Mouse (Mus musculus): ENCODE data around the gene Gdi1.

Gene Gdi1

DNA sequence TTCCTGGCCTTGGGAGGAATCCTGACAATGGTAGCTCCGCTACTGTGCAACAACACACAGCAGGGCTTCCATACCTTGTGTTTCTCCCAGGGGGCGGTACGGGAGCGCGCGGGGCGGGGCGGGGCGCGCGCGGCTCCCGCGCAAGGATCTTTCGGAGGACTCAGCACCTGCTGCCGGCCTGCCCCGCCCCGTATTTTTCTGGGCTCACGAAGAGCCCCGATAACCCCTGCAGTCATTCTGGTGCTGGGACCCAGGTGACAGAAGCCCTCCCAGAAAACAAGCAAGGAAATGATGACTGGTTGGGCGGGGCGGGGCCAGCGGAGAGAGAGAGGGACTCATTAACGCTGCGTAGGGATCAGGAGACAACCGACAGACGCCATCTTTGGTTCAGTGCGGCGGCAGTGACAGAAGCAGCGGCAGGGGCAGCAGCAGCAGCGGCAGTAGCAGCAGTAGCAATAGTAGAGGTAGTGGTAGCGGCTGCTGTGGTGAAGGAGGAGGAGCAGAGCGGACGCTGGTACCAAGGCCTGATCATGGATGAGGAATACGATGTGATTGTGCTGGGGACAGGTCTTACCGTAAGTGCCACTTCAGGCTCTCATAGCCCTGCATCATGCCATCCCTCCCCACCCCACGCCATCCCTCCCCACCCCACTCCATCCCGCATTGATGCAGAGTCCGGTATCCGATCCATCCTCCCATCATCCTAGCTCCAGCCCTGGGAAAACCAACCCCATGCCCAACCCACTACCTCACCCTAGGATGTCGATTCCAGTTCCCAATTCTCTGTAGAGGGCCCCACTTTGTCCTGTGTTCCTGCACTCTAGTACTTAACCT, at the start of gene Gdi1:
Gdi1 (plus strand) TSS at position 132 of the 834 bp plus-strand sequence.
- peak; percentile 75 for DNase-seq (ENCODE audit: low spot score)

DNA sequence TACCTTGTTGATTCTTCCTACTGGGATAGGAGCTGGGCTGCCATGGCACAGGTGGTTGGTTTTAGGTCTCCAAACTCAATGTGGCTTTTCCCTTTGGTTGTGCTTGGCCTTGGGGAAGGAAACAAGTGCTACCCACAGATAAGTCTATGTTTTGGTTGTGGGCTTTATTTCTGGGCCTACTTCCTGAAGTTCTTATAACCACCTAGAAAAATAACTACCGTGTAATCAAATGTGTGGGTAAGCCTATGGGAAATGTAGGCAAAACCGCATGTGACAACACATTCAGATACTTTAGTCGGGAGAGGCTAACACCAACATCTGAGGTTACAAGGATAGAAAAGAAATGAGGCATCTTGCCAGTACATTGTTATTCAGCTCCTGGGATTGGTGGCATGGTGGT, 47.1 kb upstream of the Gdi1 start:
- no peak for DNase-seq (ENCODE audit: low spot score)

DNA sequence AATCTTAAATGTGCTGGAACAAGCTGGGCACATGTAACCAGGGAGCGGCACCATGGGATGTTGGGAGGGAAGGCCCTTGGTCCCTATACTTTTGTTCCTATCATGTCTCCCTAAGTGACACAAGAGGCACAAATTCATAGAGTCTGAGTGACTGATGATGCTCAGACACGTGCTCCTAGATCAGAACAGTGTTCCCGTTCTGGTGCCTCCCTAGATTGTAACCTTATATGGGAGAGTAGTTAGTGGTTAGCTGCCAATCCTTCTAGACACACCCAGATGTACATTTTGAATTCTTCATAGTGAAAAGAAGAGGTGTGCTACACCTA, 35.1 kb upstream of the Gdi1 start:
- DNase-seq (ENCODE audit: low spot score) = no peak

DNA sequence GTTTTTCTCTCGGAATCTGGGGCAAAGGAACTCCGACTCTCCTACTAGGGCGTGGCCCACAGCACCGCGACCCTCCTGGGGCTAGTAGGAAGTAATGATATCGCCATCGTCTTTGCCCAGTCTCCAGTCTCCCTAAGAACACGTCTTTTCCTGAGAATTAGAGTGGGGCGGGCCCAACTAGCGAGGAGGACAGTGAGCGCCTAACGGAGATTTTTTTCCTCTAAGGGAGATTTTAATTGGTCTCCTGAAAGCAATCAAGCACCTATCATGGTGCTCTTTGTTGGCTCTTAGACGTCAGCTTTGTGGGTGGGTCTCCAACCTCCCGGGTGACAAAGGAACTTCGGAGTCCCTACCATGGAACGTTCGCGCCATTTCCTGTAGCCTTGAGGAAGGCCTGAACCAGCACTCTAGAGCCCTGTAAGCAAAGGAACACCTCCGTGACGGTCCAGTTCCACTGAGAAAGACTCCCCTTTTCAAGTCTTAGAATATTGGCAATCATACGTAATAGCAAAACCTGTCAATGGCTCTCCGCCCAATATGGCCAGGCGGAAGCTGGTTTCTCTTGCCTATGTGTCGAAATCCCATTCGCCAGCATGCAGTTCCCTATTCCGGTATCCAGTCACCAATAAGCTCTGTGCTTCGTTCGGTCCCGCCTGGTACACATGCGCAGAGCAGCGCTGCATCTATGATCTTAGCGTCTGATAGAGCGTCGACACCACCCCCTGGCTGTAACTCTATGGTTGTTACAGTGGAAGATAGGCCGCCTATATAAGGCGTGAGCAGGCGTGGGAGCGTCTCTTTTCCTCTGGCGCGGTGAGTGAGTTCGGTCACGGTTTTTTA, 34.5 kb upstream of the Gdi1 start, which contains the start of gene Rpl10:
Rpl10 (plus strand) TSS at position 751 of the 840 bp plus-strand sequence.
- peak; percentile 82 for DNase-seq (ENCODE audit: low spot score)

DNA sequence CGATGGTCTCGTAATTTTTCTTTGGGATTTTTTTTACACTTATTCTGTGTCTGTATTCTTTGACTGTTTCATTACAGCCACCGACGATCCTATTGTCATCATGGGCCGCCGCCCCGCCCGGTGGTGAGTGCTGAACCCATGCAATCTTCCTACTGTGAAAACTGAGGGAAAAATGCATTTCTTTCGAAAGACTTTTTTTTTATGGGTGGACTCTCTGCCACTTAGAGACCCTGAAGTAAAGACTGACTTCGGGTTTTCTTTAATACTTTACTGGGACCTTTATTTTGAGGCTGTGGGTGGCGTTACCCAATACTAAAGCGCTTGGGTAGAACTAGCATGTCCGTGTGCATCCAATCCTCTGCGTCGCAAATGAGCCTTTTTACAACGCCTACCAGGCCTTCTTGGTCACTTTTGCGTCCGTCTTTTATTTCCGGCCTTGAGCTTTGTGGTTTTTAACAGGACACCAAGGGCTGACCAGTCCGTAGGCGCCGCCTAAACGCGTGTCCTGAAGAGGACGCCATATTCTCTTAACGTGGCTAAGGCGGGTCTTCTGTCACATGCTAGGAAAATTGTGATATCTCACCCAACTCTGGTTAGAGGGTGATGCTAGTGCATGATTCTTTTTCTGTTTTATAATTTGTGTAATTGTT, 33.8 kb upstream of the Gdi1 start:
- DNase-seq (ENCODE audit: low spot score) = peak; percentile 9

DNA sequence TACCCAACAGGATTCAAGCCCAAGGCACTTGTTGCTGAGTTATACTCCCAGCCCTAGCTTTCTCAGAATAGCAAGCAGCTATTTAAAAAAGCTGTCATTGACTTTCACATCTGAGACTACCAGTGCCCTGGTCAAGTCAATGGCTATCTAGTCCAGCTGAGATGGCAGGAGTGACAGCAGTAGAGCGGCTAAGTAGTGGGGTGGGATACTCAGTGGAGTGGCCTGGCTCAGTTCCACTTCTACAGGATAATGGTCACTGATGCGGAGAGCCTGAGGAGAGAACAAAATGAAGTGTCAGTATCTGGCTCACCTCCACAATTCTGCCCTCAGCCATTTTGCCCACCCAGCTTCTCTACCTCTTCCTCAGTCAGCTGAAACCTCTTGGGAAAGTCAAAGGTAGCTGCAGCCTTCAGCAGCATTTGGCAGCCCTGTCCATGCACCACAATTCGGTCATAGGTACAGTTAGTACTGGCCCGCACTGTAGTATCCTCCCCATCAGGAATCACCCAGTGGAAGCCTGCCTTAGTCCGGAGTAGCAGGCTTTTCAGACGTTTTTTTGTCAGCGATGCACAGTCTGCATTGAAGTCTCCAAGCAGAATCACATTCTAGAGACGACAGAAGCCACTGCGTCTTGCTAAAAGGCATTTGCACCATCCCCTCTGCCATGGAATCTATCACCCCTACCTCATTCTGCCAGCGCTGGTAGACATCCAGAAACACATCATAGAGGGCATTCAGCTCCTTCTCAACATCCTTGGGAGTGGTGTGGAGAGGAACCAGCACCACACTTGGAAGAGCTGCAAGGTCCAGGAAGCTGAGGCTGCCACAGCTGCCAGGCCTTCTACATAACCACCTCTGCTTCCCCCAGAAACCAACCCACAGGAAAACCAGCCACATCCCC, 31.1 kb upstream of the Gdi1 start:
- no peak for DNase-seq (ENCODE audit: low spot score)

DNA sequence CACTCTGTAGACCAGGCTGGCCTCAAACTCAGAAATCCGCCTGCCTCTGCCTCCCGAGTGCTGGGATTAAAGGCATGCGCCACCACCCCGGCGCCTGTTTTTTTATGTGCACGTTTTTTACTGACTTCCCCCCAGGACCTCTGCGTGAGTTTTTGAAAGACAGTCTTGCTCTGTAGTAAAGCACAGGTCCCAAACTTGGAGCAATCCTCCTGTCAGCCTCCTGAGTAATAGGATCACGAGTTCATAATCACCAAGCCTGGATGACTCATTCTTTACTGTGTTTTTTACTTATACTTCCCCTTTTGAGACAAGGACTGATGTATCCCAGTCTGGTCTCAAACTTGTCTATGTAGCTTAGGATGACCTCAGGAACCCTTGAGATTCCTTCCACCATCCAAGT, 26.9 kb upstream of the Gdi1 start:
- DNase-seq (ENCODE audit: low spot score) = no peak

DNA sequence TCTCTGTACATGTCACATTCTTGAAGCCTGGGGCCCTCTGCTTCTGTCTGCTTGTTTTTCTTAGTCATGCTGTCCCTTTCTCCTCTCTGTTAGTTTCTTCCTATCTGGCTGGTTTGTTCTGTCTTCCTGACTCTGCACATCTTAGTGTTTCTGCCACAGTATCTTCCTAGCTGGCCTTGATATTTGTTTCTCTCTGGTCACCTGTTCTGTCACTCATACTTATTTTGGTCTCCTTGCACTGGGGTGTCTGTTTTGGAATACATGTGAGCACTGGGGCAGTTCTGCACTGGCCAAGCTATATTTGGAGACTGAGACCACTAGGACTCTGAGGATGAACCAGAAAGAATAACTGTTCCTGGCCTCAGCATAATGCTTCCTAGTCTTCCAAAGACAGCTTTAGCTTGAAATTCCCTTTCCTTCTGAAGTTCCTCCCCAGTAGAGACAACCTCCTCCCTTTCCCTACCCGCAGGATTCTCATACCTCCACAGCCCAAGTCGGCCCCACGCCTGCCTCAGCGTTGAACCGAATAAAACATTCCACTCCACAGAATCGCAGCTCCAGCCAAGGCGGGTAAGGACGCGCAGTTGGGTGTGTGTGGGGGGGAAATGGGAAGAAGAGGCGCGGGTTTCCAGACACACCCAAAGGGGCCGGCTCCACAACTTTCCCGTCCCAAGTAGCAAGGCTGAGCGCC, 23.6 kb upstream of the Gdi1 start:
- DNase-seq (ENCODE audit: low spot score) = no peak

DNA sequence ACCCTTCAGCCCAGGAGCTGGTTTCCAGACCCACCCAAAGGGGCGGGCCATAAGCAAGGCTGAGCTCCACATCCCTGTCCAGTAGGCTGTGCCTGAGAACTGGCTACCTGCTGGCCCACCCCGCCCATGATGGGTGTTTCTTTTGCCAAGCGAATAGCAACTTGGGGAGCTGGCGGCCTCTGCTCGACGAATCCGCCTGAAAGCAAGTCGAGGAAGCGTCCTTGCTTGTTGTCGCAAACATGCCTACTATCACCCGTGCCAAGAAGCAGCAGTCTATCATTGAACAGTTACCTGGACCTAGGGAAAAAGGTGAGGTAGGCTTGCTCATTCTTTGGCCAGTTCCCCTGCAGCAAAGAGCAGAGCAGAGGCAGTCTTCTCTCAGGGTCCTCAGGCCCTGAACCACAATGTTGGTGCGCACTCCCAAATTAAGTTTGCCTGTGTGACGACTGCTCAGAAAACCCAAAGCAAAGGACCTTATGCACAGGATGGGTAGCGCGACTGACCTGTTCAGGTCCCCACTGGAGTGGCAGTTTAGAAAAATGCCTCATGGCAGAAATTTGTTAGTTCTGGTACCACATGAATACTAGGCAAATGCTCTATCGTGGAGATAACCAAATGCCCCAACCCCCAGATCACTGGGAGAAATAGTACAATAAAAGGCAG, 22.9 kb upstream of the Gdi1 start, which contains the start of the genes Taz and Dnase1l1:
Taz (plus strand) TSS at position 181 of the 663 bp plus-strand sequence.
Dnase1l1 (minus strand) TSS at position 606 of the 663 bp plus-strand sequence.
- peak; percentile 55 for DNase-seq (ENCODE audit: low spot score)

DNA sequence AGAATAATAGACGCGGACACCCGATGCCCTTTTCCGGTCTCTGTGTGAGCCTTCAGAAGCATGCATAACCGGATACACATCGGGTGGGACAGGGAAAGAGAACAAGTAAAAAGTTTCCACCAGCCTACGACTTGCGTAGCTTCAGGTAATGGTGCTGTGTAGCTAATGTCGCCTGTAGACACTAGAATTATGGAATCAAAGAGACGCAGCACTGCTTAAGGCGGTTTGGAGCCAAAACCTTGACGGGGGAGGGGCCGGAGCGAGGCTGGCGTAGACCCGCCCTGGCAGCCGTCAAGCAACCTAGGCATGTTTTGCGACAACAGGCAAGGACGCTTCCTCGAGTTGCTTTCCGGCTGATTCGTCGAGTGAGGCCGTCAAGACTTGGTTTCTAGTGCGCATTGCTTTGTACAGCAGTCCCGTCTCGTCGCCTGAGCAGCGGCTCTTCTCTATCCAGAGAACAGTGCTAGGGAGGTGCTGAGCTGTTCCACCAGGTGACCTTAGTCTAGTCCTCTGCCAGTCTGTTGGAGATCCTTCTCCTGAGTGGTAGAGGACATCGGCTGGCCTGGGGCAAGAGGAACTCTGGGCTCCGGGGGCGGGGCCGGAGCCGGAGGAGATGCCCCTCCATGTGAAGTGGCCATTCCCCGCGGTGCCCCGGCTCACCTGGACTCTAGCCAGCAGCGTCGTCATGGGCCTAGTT, 22.3 kb upstream of the Gdi1 start:
- DNase-seq (ENCODE audit: low spot score) = peak; percentile 79

DNA sequence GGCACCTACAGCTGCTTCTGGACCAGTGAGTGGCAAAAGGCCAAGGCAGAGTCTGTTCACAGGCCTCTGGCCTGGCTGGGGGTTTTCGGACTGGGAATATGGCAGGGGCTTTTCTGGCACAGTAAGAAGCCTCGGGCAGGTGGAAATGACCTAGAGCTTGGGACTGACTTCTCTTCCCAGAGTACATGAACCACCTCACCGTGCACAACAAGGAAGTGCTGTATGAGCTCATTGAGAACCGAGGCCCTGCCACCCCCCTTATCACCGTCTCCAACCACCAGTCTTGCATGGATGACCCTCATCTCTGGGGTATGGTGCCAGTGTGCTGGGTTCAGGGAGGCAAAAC, 21.7 kb upstream of the Gdi1 start:
- no peak for DNase-seq (ENCODE audit: low spot score)

DNA sequence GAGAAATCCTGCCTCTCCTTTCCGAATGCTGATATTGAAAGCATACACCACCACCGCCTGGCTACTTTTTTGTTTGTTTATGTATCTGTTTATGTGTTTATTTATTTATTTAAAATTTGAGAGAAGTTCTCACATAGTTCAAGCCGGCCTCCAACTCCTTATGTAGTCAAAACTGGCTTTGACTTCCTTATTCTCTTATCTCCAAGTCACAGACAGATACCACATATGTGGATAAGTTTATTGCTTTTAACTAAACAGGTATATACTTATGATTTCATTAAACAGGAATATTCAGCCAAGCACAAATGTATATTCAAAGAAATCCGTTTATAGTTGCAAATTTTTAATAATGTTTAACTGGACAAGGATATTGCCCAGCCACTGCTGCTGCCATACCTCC, 11.4 kb upstream of the Gdi1 start:
- no peak for DNase-seq (ENCODE audit: low spot score)

DNA sequence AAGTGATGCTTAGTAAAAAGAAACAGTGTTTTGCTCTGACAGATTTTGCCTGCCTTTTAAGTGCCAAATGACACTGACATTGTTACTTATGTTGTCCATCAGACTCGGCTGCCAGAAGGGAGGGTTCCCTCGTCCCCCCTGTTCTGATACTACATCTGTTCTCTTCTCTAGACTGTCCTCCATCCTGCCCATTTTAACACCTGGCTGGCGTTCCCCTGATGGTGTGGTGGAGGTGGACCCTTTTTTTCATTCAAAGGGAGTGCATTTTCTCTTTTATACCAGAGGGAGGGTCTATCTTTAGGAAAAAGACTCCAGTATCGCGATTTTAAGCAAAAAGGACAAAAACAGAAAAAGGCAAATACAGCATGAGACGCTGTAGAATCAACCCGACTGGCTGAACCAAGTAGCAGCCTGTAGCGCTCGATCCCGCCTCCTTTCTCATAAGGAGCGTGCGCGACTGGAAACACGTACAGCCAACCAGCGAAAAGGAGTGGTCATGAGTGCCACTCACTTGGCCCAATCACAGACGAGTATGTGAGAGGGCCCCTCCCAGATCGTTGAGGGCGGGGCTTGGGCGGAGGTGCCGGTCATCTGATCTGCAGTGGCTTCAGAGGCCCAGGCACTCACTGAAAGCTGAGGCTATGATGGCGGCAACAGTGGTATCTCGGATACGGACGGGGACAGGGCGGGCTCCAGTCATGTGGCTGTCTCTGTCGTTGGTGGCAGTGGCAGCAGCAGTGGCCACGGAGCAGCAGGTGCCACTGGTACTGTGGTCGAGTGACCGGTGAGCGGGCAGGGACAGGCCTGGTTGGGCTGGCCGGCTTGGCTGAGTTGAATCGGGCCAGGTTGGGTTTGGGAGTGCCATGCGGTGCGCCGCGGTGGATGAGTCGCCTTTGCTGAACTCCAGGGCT, 8.0 kb upstream of the Gdi1 start, which contains the start of gene Atp6ap1:
Atp6ap1 (plus strand) TSS at position 560 of the 911 bp plus-strand sequence.
- DNase-seq (ENCODE audit: low spot score) = peak; percentile 89

DNA sequence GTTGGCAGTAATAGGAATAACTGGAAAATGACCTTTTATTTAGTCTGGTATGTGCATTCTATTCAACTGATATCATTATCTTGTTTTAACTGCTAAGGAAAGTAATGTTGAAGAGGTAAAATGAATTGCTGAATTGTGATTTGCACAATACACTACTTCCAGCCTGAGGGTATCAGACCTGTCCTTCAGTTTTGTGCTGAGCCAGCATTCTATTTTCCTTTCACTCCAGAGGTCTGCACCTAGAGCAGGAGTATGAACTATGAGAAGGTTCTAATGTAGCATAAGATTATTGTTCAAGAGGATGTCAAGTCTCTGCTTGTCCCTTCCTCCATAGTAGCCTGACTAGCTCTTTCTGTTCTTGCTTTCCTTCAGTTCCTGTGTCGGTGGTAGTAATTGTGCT, 6.5 kb upstream of the Gdi1 start:
- no peak for DNase-seq (ENCODE audit: low spot score)

DNA sequence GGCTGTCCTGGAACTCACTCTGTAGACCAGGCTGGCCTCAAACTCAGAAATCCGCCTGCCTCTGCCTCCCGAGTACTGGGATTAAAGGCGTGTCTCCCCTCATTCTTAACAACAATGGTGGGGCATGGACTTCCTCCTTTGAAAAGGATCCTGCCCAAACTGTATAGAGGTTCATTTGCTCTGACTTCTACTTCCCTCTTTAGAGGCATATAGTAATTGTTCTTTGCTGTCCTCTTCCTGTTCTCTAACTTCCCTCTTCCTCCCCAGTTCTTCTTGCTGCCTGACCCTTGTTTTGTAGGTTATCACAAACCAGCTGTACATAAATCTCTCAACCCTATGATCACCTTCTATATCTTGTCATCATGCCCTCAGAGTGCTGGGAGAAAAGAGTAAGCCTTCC, 5.1 kb upstream of the Gdi1 start:
- no peak for DNase-seq (ENCODE audit: low spot score)

DNA sequence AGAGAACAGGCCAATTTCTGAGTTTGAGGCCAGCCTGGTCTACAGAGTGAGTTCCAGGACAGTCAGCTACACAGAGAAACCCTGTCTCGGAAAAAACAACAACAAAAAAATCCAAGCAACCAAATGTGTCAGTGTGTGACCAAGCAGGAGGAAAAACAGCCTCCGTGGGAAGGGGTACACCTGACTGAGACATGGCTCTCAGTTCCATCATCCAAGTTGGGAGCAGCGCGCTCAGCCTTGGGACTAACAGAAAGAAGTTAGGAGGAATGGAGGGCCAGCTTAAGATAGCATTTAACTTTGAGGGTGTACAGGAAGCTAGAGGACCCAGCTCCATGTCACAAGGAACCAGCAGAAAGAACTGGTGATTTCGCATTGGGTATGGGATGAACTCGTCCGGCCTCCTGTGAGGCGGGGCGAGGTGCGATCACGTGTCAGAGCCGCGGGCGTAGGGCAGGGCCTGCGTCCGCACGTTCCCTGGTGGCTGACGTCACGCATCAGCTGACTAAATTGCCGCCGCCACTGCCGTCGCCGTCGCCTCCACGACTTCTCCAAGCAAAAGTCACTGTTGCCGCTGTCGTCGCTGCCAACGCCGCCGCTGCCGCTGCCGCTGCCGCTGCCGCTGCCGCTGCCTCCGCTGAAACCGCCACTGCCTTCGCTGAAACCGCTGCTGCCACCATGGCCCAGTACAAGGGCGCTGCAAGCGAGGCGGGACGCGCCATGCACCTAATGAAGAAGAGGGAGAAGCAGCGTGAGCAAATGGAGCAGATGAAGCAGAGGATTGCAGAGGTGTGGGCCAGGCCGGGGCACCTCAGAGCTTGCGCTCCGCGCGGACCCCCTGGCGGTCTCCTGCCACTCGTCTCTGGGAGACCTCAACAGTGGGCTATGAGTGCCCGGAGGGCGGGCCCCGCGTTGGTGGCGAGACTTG, 8.0 kb downstream of the Gdi1 start, which contains the start of gene Fam50a:
Fam50a (plus strand) TSS at position 494 of the 925 bp plus-strand sequence.
- peak; percentile 78 for DNase-seq (ENCODE audit: low spot score)

DNA sequence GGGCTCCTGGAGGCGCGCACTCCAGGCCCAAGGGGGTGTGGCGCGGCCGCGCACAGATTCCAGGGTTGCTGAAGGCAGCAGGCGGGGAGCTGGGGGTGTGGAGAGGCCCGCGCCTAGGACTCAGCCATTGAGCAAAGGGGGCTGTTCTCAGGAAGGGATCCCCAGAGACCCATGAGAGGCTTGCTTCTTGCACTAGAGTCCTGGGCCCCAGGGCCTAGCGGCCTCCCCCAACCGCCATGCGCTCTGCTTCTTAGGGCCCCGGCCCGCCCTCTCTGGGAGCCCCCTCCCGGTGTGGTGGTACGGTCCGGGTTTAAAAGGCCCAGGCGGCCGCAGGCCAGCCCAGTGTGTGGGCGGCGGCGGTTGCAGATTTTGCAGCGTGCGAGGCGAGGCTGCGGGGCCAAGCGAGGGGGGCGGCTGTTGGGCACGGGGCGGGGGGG, 23.9 kb downstream of the Gdi1 start, which contains the start of gene Plxna3:
Plxna3 (plus strand) TSS at position 342 of the 437 bp plus-strand sequence.
- peak; percentile 38 for DNase-seq (ENCODE audit: low spot score)

Measured in spleen, adult 12 weeks (tissue).